ENCODE assay signal across 19 mouse cellular contexts in the genomic region with DNA sequence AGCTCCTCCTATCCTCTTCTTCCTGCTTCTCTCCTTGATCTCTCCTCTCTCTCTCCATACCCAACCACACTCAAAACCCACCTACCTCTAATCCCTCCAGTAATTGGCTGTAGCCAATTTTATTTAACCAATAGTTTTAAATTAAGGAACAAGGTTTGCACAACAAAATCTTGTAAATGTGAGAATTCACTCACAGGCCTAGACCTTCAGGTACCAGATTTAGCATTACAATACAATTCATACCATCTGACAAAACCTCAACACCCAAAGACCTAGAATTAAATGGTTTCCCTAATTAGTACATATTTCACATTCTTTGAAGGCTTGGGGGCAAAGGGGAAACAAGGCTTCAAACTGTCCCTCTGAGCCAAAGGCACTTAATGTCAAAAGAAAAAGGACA.
"Had no signal": no experiment of that assay in that cellular context is flagged by ENCODE, and none has a peak within 500 bp of the region (broad histone marks: within the 10 kb centered on the region; RNA-seq: fewer than 3 reads in every experiment).

No protein-coding gene starts in this region.

- H3K27me3 ChIP-seq: megakaryocyte, embryonic 14.5 days; midbrain, embryonic 12.5 days; neural tube, embryonic 13.5 days; neural tube, embryonic 15.5 days had no signal

- H3K4me3 ChIP-seq: megakaryocyte, embryonic 14.5 days; midbrain, embryonic 12.5 days; myocyte; neural tube, embryonic 13.5 days; neural tube, embryonic 15.5 days had no signal

- H3K27ac ChIP-seq: macrophage; midbrain, embryonic 12.5 days; neural tube, embryonic 13.5 days; neural tube, embryonic 15.5 days had no signal

- ATAC-seq: midbrain, embryonic 16.5 days had no signal

- DNase-seq: lung, adult 18-20 months; lung, embryonic 14.5 days; lung, postnatal 10 days; midbrain, embryonic 14.5 days; retina, postnatal 1 day; right cerebral cortex, adult 18-20 months; right cerebral cortex, postnatal 25 days; right cerebral cortex, postnatal 4 days; spleen, adult 18-20 months; thymus, adult 18-20 months; thymus, postnatal 14 days; thymus, postnatal 36 days had no signal

- H3K4me1 ChIP-seq: midbrain, embryonic 12.5 days; neural tube, embryonic 15.5 days had no signal

- H3K4me2 ChIP-seq: lung, embryonic 14.5 days; midbrain, embryonic 12.5 days; neural tube, embryonic 13.5 days; neural tube, embryonic 15.5 days had no signal

- H3K9me3 ChIP-seq: megakaryocyte, embryonic 14.5 days; midbrain, embryonic 12.5 days; neural tube, embryonic 13.5 days; neural tube, embryonic 15.5 days had no signal

- H3K9ac ChIP-seq: lung, embryonic 14.5 days; midbrain, embryonic 12.5 days; neural tube, embryonic 13.5 days; neural tube, embryonic 15.5 days had no signal
